Mouse (Mus musculus) yolk sac, embryonic 10.5 days (tissue): Measurements from ENCODE around the gene Otos.

Experiments used
- DNase-seq: peaks from one replicate; pipeline ENCODE4 v3.0.0-alpha.2; 2017; ENCODE audit warnings: low spot score

Otos gene

DNA sequence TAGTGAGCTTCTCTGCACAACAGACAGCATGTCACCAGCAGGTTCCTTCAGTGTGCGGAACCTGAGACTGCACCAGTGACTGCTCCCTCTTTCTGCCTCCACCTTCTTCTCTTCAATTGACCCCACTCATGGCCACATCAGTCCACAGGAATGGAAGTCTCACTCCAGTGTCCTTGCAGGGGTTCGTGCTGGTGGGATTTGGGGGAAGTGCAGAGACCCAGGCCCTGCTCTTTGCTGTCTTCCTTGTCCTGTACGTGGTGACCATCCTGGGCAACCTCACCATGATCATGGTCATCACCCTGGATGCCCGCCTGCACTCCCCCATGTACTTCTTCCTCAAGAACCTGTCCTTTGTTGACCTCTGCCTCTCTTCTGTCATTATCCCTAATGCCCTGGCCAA is 40.9 kb downstream of the Otos start:
- no peak for DNase-seq

DNA sequence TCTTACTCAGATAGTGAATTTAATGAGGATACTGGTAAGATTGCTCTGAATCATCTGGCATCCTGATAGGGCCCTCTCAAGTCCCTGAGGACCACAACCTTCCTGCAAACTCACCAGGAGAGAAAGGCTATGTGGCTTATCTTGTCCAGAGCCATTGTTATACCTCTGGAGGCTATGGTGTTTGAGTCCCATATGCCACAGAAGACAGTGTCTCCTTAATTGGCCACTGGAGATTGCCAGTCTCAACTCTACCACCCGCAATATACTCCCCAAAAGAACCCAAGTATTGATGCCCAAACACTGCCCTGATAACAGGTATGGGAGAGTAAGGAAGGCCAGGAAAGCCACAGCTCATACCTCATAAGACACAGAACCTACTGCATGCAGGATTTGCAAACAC is 43.2 kb downstream of the Otos start, which contains the start of gene Olfr1410:
TSS of gene Olfr1410 (plus strand) at position 301 of the 400 bp plus-strand sequence.
- no peak for DNase-seq

DNA sequence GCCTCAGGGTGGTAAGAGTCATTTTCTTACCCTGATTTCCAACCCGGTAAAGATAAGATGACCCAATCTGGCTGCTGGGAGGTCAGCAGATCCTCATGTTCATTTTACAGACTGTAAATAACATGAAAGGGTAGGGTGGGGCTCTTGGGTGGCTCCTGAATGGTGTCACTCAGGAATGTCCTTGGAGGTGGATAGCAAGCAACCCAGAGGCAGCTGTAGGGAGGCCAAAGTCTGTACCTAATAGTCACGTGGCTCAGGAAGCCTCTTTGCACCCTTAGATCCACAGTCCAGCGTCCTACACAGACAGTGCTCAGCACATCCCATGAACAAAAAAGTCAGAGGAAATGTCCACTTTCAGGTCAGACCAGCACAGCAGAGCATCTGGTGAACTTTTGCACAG is 52.6 kb downstream of the Otos start:
- DNase-seq: no peak
